Mouse (Mus musculus): ENCODE measurements around the gene Dock4. TPM values are rescaled to one million over a fixed set of nuclear protein-coding genes. Genes with fewer than 3 reads are reported as not detected.

The Dock4 gene
- polyA plus RNA-seq, 1 experiment from 2014 or later: 6.4 TPM

DNA sequence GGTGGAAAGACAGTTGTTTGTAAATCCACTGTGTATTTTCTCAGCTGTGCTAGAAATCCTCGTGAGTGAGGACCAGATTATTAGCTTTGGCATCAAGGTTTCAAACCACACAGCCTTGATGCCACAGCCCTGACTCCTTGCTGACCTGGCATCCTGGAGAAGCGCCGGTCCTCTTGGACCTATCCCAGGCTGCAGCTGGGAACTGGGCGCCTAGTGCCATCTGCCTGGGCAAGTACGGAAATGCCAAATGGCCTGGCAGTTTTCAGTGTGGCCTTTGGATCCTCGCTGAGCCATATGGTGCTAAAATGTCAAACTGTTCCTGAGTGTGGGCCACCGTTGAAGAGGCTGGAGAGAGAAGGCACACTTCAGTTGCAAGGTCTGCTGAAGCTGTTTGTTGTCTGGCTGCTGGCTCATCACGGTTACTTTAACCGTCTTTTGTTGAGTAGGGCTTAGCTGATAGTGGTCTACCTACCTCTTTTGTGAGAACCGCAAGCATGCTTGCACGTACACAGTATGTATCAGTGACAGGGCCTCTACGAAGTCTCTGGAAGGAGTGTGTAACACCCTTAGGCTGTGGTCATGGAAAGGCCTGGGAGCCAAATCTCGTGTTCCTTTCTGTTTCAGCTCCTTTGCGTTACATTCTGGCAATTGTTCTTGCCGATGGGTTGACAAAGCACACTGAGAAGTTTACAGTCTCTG is 53.3 kb downstream of the Dock4 start:
- H3K4me3 ChIP-seq (ENCODE audit: low read length): no peak overlapping the region
- H3K27ac ChIP-seq (ENCODE audit: low read length): no peak overlapping the region
- no peaks in the 10 kb centered on the region for H3K27me3 ChIP-seq (ENCODE audit: control insufficient read depth, insufficient read depth, low read length)
- peak overlapping the region; percentile 22; the same call in 1 of the 2 replicates for H3K4me2 ChIP-seq (ENCODE audit: low read depth, low read length)
- peaks cover 8% of the 10 kb centered on the region for H3K4me1 ChIP-seq (ENCODE audit: control insufficient read depth, insufficient read depth, low read length)
- WGBS: 48% methylated on average over 15 of the region's 15 CpGs
- no peaks in the 10 kb centered on the region for H3K9me3 ChIP-seq (replicated peaks; ENCODE audit: control insufficient read depth, low read length)
- no peaks in the 10 kb centered on the region for H3K36me3 ChIP-seq (ENCODE audit: control insufficient read depth, insufficient read depth)
- ATAC-seq (replicated peaks; ENCODE audit: extremely low read depth, insufficient read depth, low FRiP score): no peak
- H3K9ac ChIP-seq (ENCODE audit: low read length): no peak overlapping the region

DNA sequence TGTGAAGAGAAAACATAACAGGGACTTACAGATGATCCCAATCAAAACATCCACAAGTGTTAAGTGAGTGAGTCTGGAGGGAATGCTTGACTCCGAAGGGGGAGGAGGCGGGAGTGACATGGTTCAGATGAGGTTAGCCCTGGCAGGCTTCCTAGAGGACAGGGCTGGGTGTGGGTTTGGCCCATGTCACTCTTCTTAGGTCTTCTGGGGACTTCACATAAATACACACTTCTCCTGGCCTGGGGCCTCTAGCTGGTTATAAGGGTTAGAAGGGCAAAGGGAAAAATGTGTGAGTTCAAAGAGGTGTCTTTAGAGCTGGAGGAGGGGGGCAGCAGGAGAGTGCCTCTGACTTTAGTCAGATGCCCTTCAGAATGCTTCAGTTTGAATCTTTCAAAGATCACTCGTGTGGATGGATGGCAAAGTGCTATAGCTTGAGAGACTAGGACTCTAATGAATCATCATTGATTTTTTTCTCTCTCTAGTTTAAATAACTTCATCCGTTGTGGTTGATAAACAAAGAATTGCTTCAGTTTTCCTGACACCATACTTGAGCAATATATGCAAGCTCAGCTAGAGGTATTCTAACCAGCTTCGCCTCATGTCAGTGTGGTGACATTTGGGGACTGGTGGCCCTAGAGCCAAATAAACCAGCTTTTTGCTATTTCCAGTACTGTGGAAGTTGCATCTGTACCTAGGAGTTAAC is 54.0 kb downstream of the Dock4 start:
- no peaks in the 10 kb centered on the region for H3K27me3 ChIP-seq (ENCODE audit: control insufficient read depth, insufficient read depth, low read length)
- H3K27ac ChIP-seq (ENCODE audit: low read length): no peak overlapping the region
- H3K9ac ChIP-seq (ENCODE audit: low read length): no peak overlapping the region
- no peaks in the 10 kb centered on the region for H3K9me3 ChIP-seq (replicated peaks; ENCODE audit: control insufficient read depth, low read length)
- H3K4me3 ChIP-seq (ENCODE audit: low read length): no peak overlapping the region
- peak; percentile 18; the same call in 1 of the 2 replicates for ATAC-seq (replicated peaks; ENCODE audit: extremely low read depth, insufficient read depth, low FRiP score)
- 42% methylated on average over 5 of the region's 5 CpGs for WGBS
- H3K4me2 ChIP-seq (ENCODE audit: low read depth, low read length): peak overlapping the region; percentile 22; the same call in 1 of the 2 replicates
- H3K4me1 ChIP-seq (ENCODE audit: control insufficient read depth, insufficient read depth, low read length): peaks cover 10% of the 10 kb centered on the region
- no peaks in the 10 kb centered on the region for H3K36me3 ChIP-seq (ENCODE audit: control insufficient read depth, insufficient read depth)

GRCm38 (mm10) chr12:40501141-40501540 is 55.4 kb downstream of the Dock4 start:
- Histone ChIP-seq H3K4me2 (ENCODE audit: low read depth, low read length) (no peak overlapping the region), H3K9ac (ENCODE audit: low read length) (no peak overlapping the region), H3K36me3 (ENCODE audit: control insufficient read depth, insufficient read depth) (no peaks in the 10 kb centered on the region), H3K27ac (ENCODE audit: low read length) (no peak overlapping the region), H3K9me3 (replicated peaks; ENCODE audit: control insufficient read depth, low read length) (no peaks in the 10 kb centered on the region), H3K27me3 (ENCODE audit: control insufficient read depth, insufficient read depth, low read length) (no peaks in the 10 kb centered on the region), H3K4me1 (ENCODE audit: control insufficient read depth, insufficient read depth, low read length) (peaks cover 13% of the 10 kb centered on the region), H3K4me3 (ENCODE audit: low read length) (no peak overlapping the region)
- WGBS: 84% methylated on average over 1 of the region's 1 CpGs
- ATAC-seq (replicated peaks; ENCODE audit: extremely low read depth, insufficient read depth, low FRiP score): no peak

DNA sequence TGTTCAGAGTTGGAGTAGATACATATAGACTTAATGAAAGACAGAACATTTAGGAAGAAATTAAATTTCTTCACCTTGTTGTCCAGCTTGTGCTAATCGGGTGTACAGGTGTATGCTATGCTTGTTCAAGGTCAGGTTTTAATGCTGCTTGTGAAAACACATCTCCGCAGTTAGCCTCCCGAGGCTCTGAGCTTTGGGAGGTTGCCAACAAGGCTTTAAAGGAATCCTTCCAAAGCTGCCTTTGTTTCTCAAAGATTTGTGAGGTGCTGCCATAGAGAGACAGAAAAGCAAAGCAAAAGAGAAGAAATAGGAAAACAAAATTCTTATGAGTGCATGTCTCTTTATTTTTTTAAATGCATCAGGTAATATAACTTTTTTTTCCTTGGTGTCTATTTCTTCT is 57.8 kb downstream of the Dock4 start:
- no peaks in the 10 kb centered on the region for H3K36me3 ChIP-seq (ENCODE audit: control insufficient read depth, insufficient read depth)
- peaks cover 13% of the 10 kb centered on the region for H3K4me1 ChIP-seq (ENCODE audit: control insufficient read depth, insufficient read depth, low read length)
- H3K4me3 ChIP-seq (ENCODE audit: low read length): no peak overlapping the region
- no peak overlapping the region for H3K27ac ChIP-seq (ENCODE audit: low read length)
- no peak for ATAC-seq (replicated peaks; ENCODE audit: extremely low read depth, insufficient read depth, low FRiP score)
- H3K9me3 ChIP-seq (replicated peaks; ENCODE audit: control insufficient read depth, low read length): no peaks in the 10 kb centered on the region
- H3K27me3 ChIP-seq (ENCODE audit: control insufficient read depth, insufficient read depth, low read length): no peaks in the 10 kb centered on the region
- WGBS: 48% methylated on average over 3 of the region's 3 CpGs
- H3K9ac ChIP-seq (ENCODE audit: low read length): no peak overlapping the region
- H3K4me2 ChIP-seq (ENCODE audit: low read depth, low read length): no peak overlapping the region

DNA sequence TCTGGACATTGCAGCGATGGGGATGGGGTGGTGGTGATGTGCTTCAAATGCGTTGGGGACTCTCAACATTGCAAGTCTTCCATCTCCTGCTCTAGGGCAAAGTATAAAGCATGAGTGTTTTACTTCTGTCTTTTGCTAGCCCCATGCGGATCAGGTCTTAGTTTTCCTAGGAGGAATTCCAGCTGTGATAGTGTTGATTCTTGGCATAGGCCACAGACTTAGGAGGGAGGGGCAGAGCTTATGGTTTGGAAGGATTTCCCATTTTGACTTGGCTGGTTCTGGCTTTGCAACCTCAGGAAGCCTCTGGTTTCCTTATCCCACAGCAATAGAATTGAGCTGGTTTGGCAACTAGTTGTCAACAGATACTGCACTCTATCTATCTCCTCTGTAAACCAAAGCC is 58.9 kb downstream of the Dock4 start:
- H3K27me3 ChIP-seq (ENCODE audit: control insufficient read depth, insufficient read depth, low read length): no peaks in the 10 kb centered on the region
- no peak overlapping the region for H3K9ac ChIP-seq (ENCODE audit: low read length)
- no peak overlapping the region for H3K4me2 ChIP-seq (ENCODE audit: low read depth, low read length)
- H3K4me1 ChIP-seq (ENCODE audit: control insufficient read depth, insufficient read depth, low read length): peaks cover 8% of the 10 kb centered on the region
- H3K27ac ChIP-seq (ENCODE audit: low read length): peak overlapping the region; percentile 43; the same call in 1 of the 2 replicates
- H3K4me3 ChIP-seq (ENCODE audit: low read length): no peak overlapping the region
- peak; percentile 37; the same call in 1 of the 2 replicates for ATAC-seq (replicated peaks; ENCODE audit: extremely low read depth, insufficient read depth, low FRiP score)
- H3K9me3 ChIP-seq (replicated peaks; ENCODE audit: control insufficient read depth, low read length): no peaks in the 10 kb centered on the region
- H3K36me3 ChIP-seq (ENCODE audit: control insufficient read depth, insufficient read depth): no peaks in the 10 kb centered on the region
- WGBS: 69% methylated on average over 3 of the region's 3 CpGs

- no peaks in the 10 kb centered on the region for H3K27me3 ChIP-seq (ENCODE audit: control insufficient read depth, insufficient read depth, low read length)
- H3K4me2 ChIP-seq (ENCODE audit: low read depth, low read length): no peak overlapping the region
- H3K4me3 ChIP-seq (ENCODE audit: low read length): no peak overlapping the region
- H3K4me1 ChIP-seq (ENCODE audit: control insufficient read depth, insufficient read depth, low read length): peaks cover 17% of the 10 kb centered on the region
- ATAC-seq (replicated peaks; ENCODE audit: extremely low read depth, insufficient read depth, low FRiP score): no peak
- H3K9ac ChIP-seq (ENCODE audit: low read length): no peak overlapping the region
- H3K36me3 ChIP-seq (ENCODE audit: control insufficient read depth, insufficient read depth): no peaks in the 10 kb centered on the region
- H3K27ac ChIP-seq (ENCODE audit: low read length): no peak overlapping the region
- WGBS: 78% methylated on average over 4 of the region's 4 CpGs
- no peaks in the 10 kb centered on the region for H3K9me3 ChIP-seq (replicated peaks; ENCODE audit: control insufficient read depth, low read length)
Observed at GRCm38 (mm10) chr12:40507823-40508390, 62.2 kb downstream of the Dock4 start.

GRCm38 (mm10) chr12:40508416-40508815 is 62.7 kb downstream of the Dock4 start:
- Histone ChIP-seq H3K4me1 (ENCODE audit: control insufficient read depth, insufficient read depth, low read length) (peaks cover 16% of the 10 kb centered on the region), H3K27me3 (ENCODE audit: control insufficient read depth, insufficient read depth, low read length) (no peaks in the 10 kb centered on the region), H3K4me2 (ENCODE audit: low read depth, low read length) (no peak overlapping the region), H3K27ac (ENCODE audit: low read length) (no peak overlapping the region), H3K9ac (ENCODE audit: low read length) (no peak overlapping the region), H3K9me3 (replicated peaks; ENCODE audit: control insufficient read depth, low read length) (no peaks in the 10 kb centered on the region), H3K36me3 (ENCODE audit: control insufficient read depth, insufficient read depth) (no peaks in the 10 kb centered on the region), H3K4me3 (ENCODE audit: low read length) (no peak overlapping the region)
- WGBS: 49% methylated on average over 8 of the region's 8 CpGs
- ATAC-seq (replicated peaks; ENCODE audit: extremely low read depth, insufficient read depth, low FRiP score): no peak

GRCm38 (mm10) chr12:40511643-40512369 is 66.1 kb downstream of the Dock4 start:
- no peaks in the 10 kb centered on the region for H3K27me3 ChIP-seq (ENCODE audit: control insufficient read depth, insufficient read depth, low read length)
- H3K4me3 ChIP-seq (ENCODE audit: low read length): no peak overlapping the region
- no peak overlapping the region for H3K4me2 ChIP-seq (ENCODE audit: low read depth, low read length)
- WGBS: 35% methylated on average over 8 of the region's 8 CpGs
- ATAC-seq (replicated peaks; ENCODE audit: extremely low read depth, insufficient read depth, low FRiP score): no peak
- H3K9me3 ChIP-seq (replicated peaks; ENCODE audit: control insufficient read depth, low read length): no peaks in the 10 kb centered on the region
- no peaks in the 10 kb centered on the region for H3K36me3 ChIP-seq (ENCODE audit: control insufficient read depth, insufficient read depth)
- 0 out of 2 replicates have a peak overlapping the region, but pooled peaks have one; percentile 4 for H3K27ac ChIP-seq (ENCODE audit: low read length)
- H3K4me1 ChIP-seq (ENCODE audit: control insufficient read depth, insufficient read depth, low read length): peaks cover 10% of the 10 kb centered on the region
- H3K9ac ChIP-seq (ENCODE audit: low read length): no peak overlapping the region
